Mouse (Mus musculus): Measurements from ENCODE around the gene Neu3. TPM values are rescaled to one million over a fixed set of nuclear protein-coding genes. Genes with fewer than 3 reads are reported as not detected.

Neu3 gene
- polyA plus RNA-seq (2014; fragmentation: Nextera tagmentation; extraction: Ambion mirVana) = 2.9 and 3.2 TPM in 2 replicates

DNA sequence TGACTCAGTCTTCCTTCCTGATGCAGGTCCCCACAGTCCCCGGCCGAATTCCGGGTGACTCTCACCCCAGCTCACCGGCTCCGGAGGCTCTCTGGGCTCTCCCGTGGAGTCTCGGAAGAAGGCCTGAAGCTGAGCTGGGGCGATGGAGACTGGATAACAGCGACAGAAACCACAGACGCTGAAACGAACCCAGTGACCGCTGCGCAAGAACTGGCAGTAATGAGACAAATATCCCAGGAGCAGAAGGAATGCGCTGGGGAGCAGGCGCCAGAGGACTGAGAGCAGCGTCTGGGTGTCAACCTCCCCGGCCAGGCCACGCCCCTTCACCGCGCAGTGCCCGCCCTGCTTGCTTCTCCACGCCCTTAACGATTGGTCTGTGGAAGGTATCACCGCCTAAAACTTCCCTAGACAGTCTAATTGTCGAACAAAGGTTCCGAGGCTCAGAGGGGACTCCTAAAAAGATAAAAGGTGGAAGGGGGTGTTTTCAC is at the start of gene Neu3:
TSS of gene Neu3 (minus strand) at position 335 of the 488 bp plus-strand sequence.
- Histone ChIP-seq H3K27ac (ENCODE audit: low read depth, low read length) (peak within 1 kb of the TSS; percentile 92), H3K9ac (ENCODE audit: low read depth, low read length) (peak within 1 kb of the TSS; percentile 84), H3K27me3 (ENCODE audit: control insufficient read depth, insufficient read depth, low read length) (no peaks in the 10 kb centered on the region; the same call in 1 of the 2 replicates), H3K4me3 (ENCODE audit: low read depth, low read length) (peak within 1 kb of the TSS; percentile 66), H3K36me3 (ENCODE audit: control insufficient read depth, insufficient read depth, low read length) (no peaks in the 10 kb centered on the region), H3K4me1 (ENCODE audit: control insufficient read depth, insufficient read depth, low read length) (peaks cover 21% of the 10 kb centered on the region), H3K9me3 (replicated peaks; ENCODE audit: control insufficient read depth, low read length) (no peaks in the 10 kb centered on the region), H3K4me2 (peak within 1 kb of the TSS; percentile 69)
- WGBS (ENCODE audit: insufficient replicate concordance) = under 1% methylated on average over 26 of the region's 26 CpGs
- ATAC-seq (replicated peaks; ENCODE audit: insufficient number of reproducible peaks, low FRiP score, low TSS enrichment) = peak; percentile 94

- Histone ChIP-seq H3K9ac (ENCODE audit: low read depth, low read length) (no peak overlapping the region), H3K4me1 (ENCODE audit: control insufficient read depth, insufficient read depth, low read length) (peaks cover 4% of the 10 kb centered on the region), H3K27me3 (ENCODE audit: control insufficient read depth, insufficient read depth, low read length) (no peaks in the 10 kb centered on the region; the same call in 1 of the 2 replicates), H3K27ac (ENCODE audit: low read depth, low read length) (peak overlapping the region; percentile 35; the same call in 1 of the 2 replicates), H3K4me3 (ENCODE audit: low read depth, low read length) (no peak overlapping the region), H3K9me3 (replicated peaks; ENCODE audit: control insufficient read depth, low read length) (no peaks in the 10 kb centered on the region), H3K36me3 (ENCODE audit: control insufficient read depth, insufficient read depth, low read length) (no peaks in the 10 kb centered on the region), H3K4me2 (no peak overlapping the region)
- ATAC-seq (replicated peaks; ENCODE audit: insufficient number of reproducible peaks, low FRiP score, low TSS enrichment) = no peak
- 0% methylated on average over 3 of the region's 3 CpGs for WGBS (ENCODE audit: insufficient replicate concordance)
Observed at GRCm38 (mm10) chr7:99876345-99876744, 48.1 kb upstream of the Neu3 start.

DNA sequence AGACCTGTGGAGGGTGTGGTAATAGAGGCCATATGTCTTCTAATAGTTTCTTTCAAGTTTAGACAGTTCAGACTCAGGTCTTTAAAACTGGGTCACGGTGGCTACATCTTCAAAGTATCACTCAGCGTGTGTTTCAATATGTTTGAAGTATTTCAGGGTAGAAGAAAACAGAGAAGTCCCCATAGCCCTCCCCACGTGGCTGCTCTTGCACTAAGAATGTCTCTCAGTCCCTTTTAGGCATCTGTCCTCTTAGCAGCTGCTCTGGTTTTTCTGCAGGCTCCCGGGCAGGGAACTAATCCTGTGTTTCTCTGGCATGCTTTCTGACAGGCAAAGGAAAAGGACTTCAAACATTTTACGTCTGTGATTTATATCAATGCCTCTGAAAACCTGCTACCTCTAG is 47.7 kb upstream of the Neu3 start:
- no peak for ATAC-seq (replicated peaks; ENCODE audit: insufficient number of reproducible peaks, low FRiP score, low TSS enrichment)
- no peak overlapping the region for H3K4me2 ChIP-seq
- no peaks in the 10 kb centered on the region; the same call in 1 of the 2 replicates for H3K27me3 ChIP-seq (ENCODE audit: control insufficient read depth, insufficient read depth, low read length)
- H3K4me1 ChIP-seq (ENCODE audit: control insufficient read depth, insufficient read depth, low read length) = peaks cover 7% of the 10 kb centered on the region
- H3K36me3 ChIP-seq (ENCODE audit: control insufficient read depth, insufficient read depth, low read length) = no peaks in the 10 kb centered on the region
- H3K27ac ChIP-seq (ENCODE audit: low read depth, low read length) = peak overlapping the region; percentile 35; the same call in 1 of the 2 replicates
- H3K4me3 ChIP-seq (ENCODE audit: low read depth, low read length) = no peak overlapping the region
- no peaks in the 10 kb centered on the region for H3K9me3 ChIP-seq (replicated peaks; ENCODE audit: control insufficient read depth, low read length)
- WGBS (ENCODE audit: insufficient replicate concordance) = 35% methylated on average over 5 of the region's 5 CpGs
- H3K9ac ChIP-seq (ENCODE audit: low read depth, low read length) = no peak overlapping the region

DNA sequence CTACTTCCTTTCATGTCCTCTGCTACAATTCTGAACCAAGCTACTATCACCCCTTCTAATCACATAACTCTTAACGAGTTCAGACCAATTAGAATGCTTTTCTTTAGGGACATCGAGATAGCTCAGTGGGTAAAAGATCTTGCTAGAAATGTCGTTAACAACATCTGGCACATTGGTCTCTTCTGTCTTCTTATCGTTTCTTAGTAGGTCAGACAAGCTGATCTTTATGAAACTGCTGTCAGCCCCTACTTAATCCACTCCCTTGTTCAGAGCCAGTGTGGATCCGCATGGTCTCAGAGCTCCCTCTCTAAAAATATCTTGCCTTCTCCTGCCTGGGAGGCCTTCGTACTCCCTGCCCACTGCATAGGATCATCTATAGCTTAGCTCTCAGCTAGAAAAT is 45.7 kb upstream of the Neu3 start:
- no peaks in the 10 kb centered on the region for H3K9me3 ChIP-seq (replicated peaks; ENCODE audit: control insufficient read depth, low read length)
- no peak for ATAC-seq (replicated peaks; ENCODE audit: insufficient number of reproducible peaks, low FRiP score, low TSS enrichment)
- no peak overlapping the region for H3K27ac ChIP-seq (ENCODE audit: low read depth, low read length)
- H3K4me2 ChIP-seq = no peak overlapping the region; the same call in 1 of the 2 replicates
- H3K36me3 ChIP-seq (ENCODE audit: control insufficient read depth, insufficient read depth, low read length) = no peaks in the 10 kb centered on the region
- no peak overlapping the region for H3K4me3 ChIP-seq (ENCODE audit: low read depth, low read length)
- peaks cover 7% of the 10 kb centered on the region for H3K4me1 ChIP-seq (ENCODE audit: control insufficient read depth, insufficient read depth, low read length)
- WGBS (ENCODE audit: insufficient replicate concordance) = 39% methylated on average over 6 of the region's 6 CpGs
- H3K9ac ChIP-seq (ENCODE audit: low read depth, low read length) = no peak overlapping the region
- H3K27me3 ChIP-seq (ENCODE audit: control insufficient read depth, insufficient read depth, low read length) = no peaks in the 10 kb centered on the region; the same call in 1 of the 2 replicates

DNA sequence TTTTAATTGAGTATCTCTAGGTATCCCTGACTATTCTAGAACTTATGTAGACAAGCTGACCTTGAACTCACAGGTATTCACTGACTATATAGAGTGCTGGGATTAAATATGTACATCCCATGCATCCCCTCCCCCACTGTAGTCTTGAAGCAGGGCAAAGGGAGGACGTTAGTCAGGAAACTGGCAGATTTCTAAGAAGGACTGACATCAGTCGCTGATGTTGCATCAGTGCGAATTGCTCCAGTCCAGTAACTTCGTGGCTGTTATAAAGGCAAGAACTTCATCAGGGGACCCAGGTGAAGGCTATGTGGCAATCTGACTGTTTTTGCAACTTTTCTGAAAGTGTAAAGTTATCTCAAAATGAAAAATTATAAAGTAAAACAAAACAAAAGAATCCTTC is 41.1 kb upstream of the Neu3 start:
- H3K27me3 ChIP-seq (ENCODE audit: control insufficient read depth, insufficient read depth, low read length) = no peaks in the 10 kb centered on the region
- 67% methylated on average over 4 of the region's 4 CpGs for WGBS (ENCODE audit: insufficient replicate concordance)
- H3K4me2 ChIP-seq = no peak overlapping the region
- no peaks in the 10 kb centered on the region for H3K36me3 ChIP-seq (ENCODE audit: control insufficient read depth, insufficient read depth, low read length)
- ATAC-seq (replicated peaks; ENCODE audit: insufficient number of reproducible peaks, low FRiP score, low TSS enrichment) = no peak
- H3K9me3 ChIP-seq (replicated peaks; ENCODE audit: control insufficient read depth, low read length) = no peaks in the 10 kb centered on the region
- H3K4me3 ChIP-seq (ENCODE audit: low read depth, low read length) = no peak overlapping the region
- H3K9ac ChIP-seq (ENCODE audit: low read depth, low read length) = no peak overlapping the region
- no peak overlapping the region for H3K27ac ChIP-seq (ENCODE audit: low read depth, low read length)
- H3K4me1 ChIP-seq (ENCODE audit: control insufficient read depth, insufficient read depth, low read length) = peaks cover 7% of the 10 kb centered on the region; the same call in 1 of the 2 replicates

DNA sequence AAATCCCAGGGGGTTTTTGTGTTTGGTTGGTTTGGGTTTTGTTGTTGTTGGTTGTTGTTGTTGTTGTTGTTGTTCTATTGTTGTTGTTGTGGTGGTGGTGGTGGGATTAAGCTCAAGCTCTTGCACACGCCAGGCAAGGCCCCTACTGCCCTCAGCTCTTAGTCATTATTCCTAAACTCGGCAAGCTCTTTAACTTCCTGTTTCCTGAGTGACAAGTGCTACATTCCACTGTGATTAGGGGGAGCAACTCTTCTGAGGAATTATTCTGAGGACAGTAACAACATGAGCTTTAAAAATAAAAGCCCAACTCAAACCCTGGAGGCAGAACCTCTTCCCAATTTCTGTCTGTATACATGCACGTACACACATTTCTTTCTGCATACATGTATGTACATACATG is 37.0 kb upstream of the Neu3 start:
- no peak overlapping the region for H3K9ac ChIP-seq (ENCODE audit: low read depth, low read length)
- 0 out of 2 replicates have a peak, but pooled peaks cover 4% of the 10 kb centered on the region for H3K4me1 ChIP-seq (ENCODE audit: control insufficient read depth, insufficient read depth, low read length)
- no peak overlapping the region for H3K4me2 ChIP-seq
- WGBS (ENCODE audit: insufficient replicate concordance) = 28% methylated on average over 3 of the region's 3 CpGs
- H3K9me3 ChIP-seq (replicated peaks; ENCODE audit: control insufficient read depth, low read length) = no peaks in the 10 kb centered on the region
- 0 out of 2 replicates have a peak, but pooled peaks have one; percentile 69 for ATAC-seq (replicated peaks; ENCODE audit: insufficient number of reproducible peaks, low FRiP score, low TSS enrichment)
- H3K27ac ChIP-seq (ENCODE audit: low read depth, low read length) = no peak overlapping the region
- no peaks in the 10 kb centered on the region for H3K36me3 ChIP-seq (ENCODE audit: control insufficient read depth, insufficient read depth, low read length)
- no peak overlapping the region for H3K4me3 ChIP-seq (ENCODE audit: low read depth, low read length)
- H3K27me3 ChIP-seq (ENCODE audit: control insufficient read depth, insufficient read depth, low read length) = no peaks in the 10 kb centered on the region

GRCm38 (mm10) chr7:99864241-99865028 is 36.2 kb upstream of the Neu3 start:
- H3K9ac ChIP-seq (ENCODE audit: low read depth, low read length) = no peak overlapping the region
- H3K4me2 ChIP-seq = no peak overlapping the region
- H3K36me3 ChIP-seq (ENCODE audit: control insufficient read depth, insufficient read depth, low read length) = no peaks in the 10 kb centered on the region
- H3K27me3 ChIP-seq (ENCODE audit: control insufficient read depth, insufficient read depth, low read length) = no peaks in the 10 kb centered on the region
- ATAC-seq (replicated peaks; ENCODE audit: insufficient number of reproducible peaks, low FRiP score, low TSS enrichment) = no peak
- no peak overlapping the region for H3K27ac ChIP-seq (ENCODE audit: low read depth, low read length)
- H3K4me1 ChIP-seq (ENCODE audit: control insufficient read depth, insufficient read depth, low read length) = 0 out of 2 replicates have a peak, but pooled peaks cover 4% of the 10 kb centered on the region
- no peak overlapping the region for H3K4me3 ChIP-seq (ENCODE audit: low read depth, low read length)
- WGBS (ENCODE audit: insufficient replicate concordance) = 69% methylated on average over 11 of the region's 11 CpGs
- no peaks in the 10 kb centered on the region for H3K9me3 ChIP-seq (replicated peaks; ENCODE audit: control insufficient read depth, low read length)

- H3K36me3 ChIP-seq (ENCODE audit: control insufficient read depth, insufficient read depth, low read length) = no peaks in the 10 kb centered on the region
- no peak within 1 kb of the TSS for H3K27ac ChIP-seq (ENCODE audit: low read depth, low read length)
- peaks cover 4% of the 10 kb centered on the region; the same call in 1 of the 2 replicates for H3K4me1 ChIP-seq (ENCODE audit: control insufficient read depth, insufficient read depth, low read length)
- 39% methylated on average over 7 of the region's 7 CpGs for whole genome bisulfite sequencing (ENCODE audit: insufficient replicate concordance)
- no peak for ATAC-seq (replicated peaks; ENCODE audit: insufficient number of reproducible peaks, low FRiP score, low TSS enrichment)
- no peak within 1 kb of the TSS for H3K9ac ChIP-seq (ENCODE audit: low read depth, low read length)
- no peak within 1 kb of the TSS for H3K4me2 ChIP-seq
- H3K9me3 ChIP-seq (replicated peaks; ENCODE audit: control insufficient read depth, low read length) = no peaks in the 10 kb centered on the region
- no peaks in the 10 kb centered on the region for H3K27me3 ChIP-seq (ENCODE audit: control insufficient read depth, insufficient read depth, low read length)
- no peak within 1 kb of the TSS for H3K4me3 ChIP-seq (ENCODE audit: low read depth, low read length)
Observed at GRCm38 (mm10) chr7:99863362-99863761, 35.1 kb upstream of the Neu3 start, which contains the start of gene Spcs2. Gene Spcs2, minus strand, starts transcription at chr7:99863462.
